Mouse (Mus musculus): Measurements from ENCODE around the gene Lrrc4. TPM values are rescaled to one million over a fixed set of nuclear protein-coding genes. Genes with fewer than 3 reads are reported as not detected.
A peak's percentile ranks its signal among the peaks of the same experiment; 100 is the strongest.

Lrrc4 gene
- polyA plus RNA-seq, 1 experiment from 2014 or later: 0.44 TPM

- peaks cover 12% of the 10 kb centered on the region for H3K4me1 ChIP-seq
- peak overlapping the region; percentile 100 for H3K4me2 ChIP-seq
- peak overlapping the region; percentile 54 for H3K9ac ChIP-seq
- no peak overlapping the region for H3K27ac ChIP-seq
- H3K27me3 ChIP-seq: peaks cover 25% of the 10 kb centered on the region
- no peaks in the 10 kb centered on the region for H3K36me3 ChIP-seq
- under 1% methylated on average over 40 of the region's 43 CpGs for WGBS
- ATAC-seq (ENCODE audit: borderline replicate concordance, extremely low read depth, low FRiP score, low TSS enrichment): peak; percentile 68
- no peaks in the 10 kb centered on the region for H3K9me3 ChIP-seq
- peak overlapping the region; percentile 58 for H3K4me3 ChIP-seq
Measured at GRCm38 (mm10) chr6:28833380-28833822, 1.9 kb upstream of the Lrrc4 start.

- no peaks in the 10 kb centered on the region for H3K36me3 ChIP-seq
- H3K4me2 ChIP-seq: peak overlapping the region; percentile 100
- H3K27me3 ChIP-seq: peaks cover 25% of the 10 kb centered on the region
- peaks cover 12% of the 10 kb centered on the region for H3K4me1 ChIP-seq
- H3K9ac ChIP-seq: peak overlapping the region; percentile 54
- peak overlapping the region; percentile 58 for H3K4me3 ChIP-seq
- H3K9me3 ChIP-seq: no peaks in the 10 kb centered on the region
- peak; percentile 67 for ATAC-seq (ENCODE audit: borderline replicate concordance, extremely low read depth, low FRiP score, low TSS enrichment)
- no peak overlapping the region for H3K27ac ChIP-seq
- WGBS: under 1% methylated on average over 45 of the region's 58 CpGs
Measured at GRCm38 (mm10) chr6:28832751-28833291, 1.3 kb upstream of the Lrrc4 start.

- peaks cover 25% of the 10 kb centered on the region for H3K27me3 ChIP-seq
- peak overlapping the region; percentile 58 for H3K4me3 ChIP-seq
- peaks cover 19% of the 10 kb centered on the region for H3K4me1 ChIP-seq
- peak; percentile 49; the same call in 1 of the 2 replicates for ATAC-seq (ENCODE audit: borderline replicate concordance, extremely low read depth, low FRiP score, low TSS enrichment)
- H3K4me2 ChIP-seq: peak overlapping the region; percentile 100
- no peak overlapping the region for H3K27ac ChIP-seq
- no peaks in the 10 kb centered on the region for H3K9me3 ChIP-seq
- H3K9ac ChIP-seq: peak overlapping the region; percentile 54
- H3K36me3 ChIP-seq: no peaks in the 10 kb centered on the region
- WGBS: 1% methylated on average over 78 of the region's 82 CpGs
Measured at GRCm38 (mm10) chr6:28831854-28832750, 555 bp upstream of the Lrrc4 start.

- H3K4me3 ChIP-seq: no peak overlapping the region
- no peak for ATAC-seq (ENCODE audit: borderline replicate concordance, extremely low read depth, low FRiP score, low TSS enrichment)
- H3K4me1 ChIP-seq: peaks cover 25% of the 10 kb centered on the region
- H3K9ac ChIP-seq: no peak overlapping the region
- H3K27ac ChIP-seq: no peak overlapping the region
- 89% methylated on average over 12 of the region's 12 CpGs for WGBS
- peaks cover 25% of the 10 kb centered on the region for H3K27me3 ChIP-seq
- no peak overlapping the region for H3K4me2 ChIP-seq
- no peaks in the 10 kb centered on the region for H3K9me3 ChIP-seq
- H3K36me3 ChIP-seq: no peaks in the 10 kb centered on the region
Measured at GRCm38 (mm10) chr6:28830306-28830705, 1.2 kb downstream of the Lrrc4 start.

GRCm38 (mm10) chr6:28828593-28828992 is 3.0 kb downstream of the Lrrc4 start:
- Histone ChIP-seq H3K27me3 (peaks cover 25% of the 10 kb centered on the region), H3K4me3 (no peak overlapping the region), H3K27ac (no peak overlapping the region), H3K4me1 (peaks cover 25% of the 10 kb centered on the region), H3K36me3 (no peaks in the 10 kb centered on the region), H3K4me2 (no peak overlapping the region), H3K9me3 (no peaks in the 10 kb centered on the region), H3K9ac (no peak overlapping the region)
- WGBS: 55% methylated on average over 6 of the region's 6 CpGs
- no peak for ATAC-seq (ENCODE audit: borderline replicate concordance, extremely low read depth, low FRiP score, low TSS enrichment)

- 40% methylated on average over 3 of the region's 3 CpGs for WGBS
- H3K4me1 ChIP-seq: peaks cover 21% of the 10 kb centered on the region
- no peaks in the 10 kb centered on the region for H3K9me3 ChIP-seq
- H3K27ac ChIP-seq: peak overlapping the region; percentile 33; the same call in 1 of the 2 replicates
- no peaks in the 10 kb centered on the region for H3K36me3 ChIP-seq
- no peak overlapping the region for H3K9ac ChIP-seq
- peaks cover 22% of the 10 kb centered on the region for H3K27me3 ChIP-seq
- no peak overlapping the region for H3K4me3 ChIP-seq
- ATAC-seq (ENCODE audit: borderline replicate concordance, extremely low read depth, low FRiP score, low TSS enrichment): peak; percentile 50; the same call in 1 of the 2 replicates
- H3K4me2 ChIP-seq: no peak overlapping the region
Measured at GRCm38 (mm10) chr6:28827565-28827964, 4.0 kb downstream of the Lrrc4 start.

GRCm38 (mm10) chr6:28826689-28827389 is 4.7 kb downstream of the Lrrc4 start:
- WGBS: 52% methylated on average over 9 of the region's 9 CpGs
- H3K4me3 ChIP-seq: no peak overlapping the region
- H3K27me3 ChIP-seq: peaks cover 17% of the 10 kb centered on the region
- H3K4me2 ChIP-seq: no peak overlapping the region
- no peak overlapping the region for H3K9ac ChIP-seq
- H3K36me3 ChIP-seq: no peaks in the 10 kb centered on the region
- no peaks in the 10 kb centered on the region for H3K9me3 ChIP-seq
- H3K4me1 ChIP-seq: peaks cover 18% of the 10 kb centered on the region
- ATAC-seq (ENCODE audit: borderline replicate concordance, extremely low read depth, low FRiP score, low TSS enrichment): peak; percentile 62
- peak overlapping the region; percentile 33; the same call in 1 of the 2 replicates for H3K27ac ChIP-seq

GRCm38 (mm10) chr6:28825894-28826293 is 5.7 kb downstream of the Lrrc4 start:
- Histone ChIP-seq H3K9me3 (no peaks in the 10 kb centered on the region), H3K4me2 (no peak overlapping the region), H3K4me1 (peaks cover 13% of the 10 kb centered on the region), H3K4me3 (no peak overlapping the region), H3K27me3 (peaks cover 7% of the 10 kb centered on the region), H3K36me3 (no peaks in the 10 kb centered on the region), H3K27ac (no peak overlapping the region), H3K9ac (no peak overlapping the region)
- ATAC-seq (ENCODE audit: borderline replicate concordance, extremely low read depth, low FRiP score, low TSS enrichment): no peak
- WGBS: 75% methylated on average over 3 of the region's 3 CpGs

- H3K9me3 ChIP-seq: no peaks in the 10 kb centered on the region
- ATAC-seq (ENCODE audit: borderline replicate concordance, extremely low read depth, low FRiP score, low TSS enrichment): no peak
- no peak overlapping the region for H3K27ac ChIP-seq
- no peak overlapping the region for H3K4me3 ChIP-seq
- H3K4me1 ChIP-seq: peaks cover 19% of the 10 kb centered on the region
- H3K4me2 ChIP-seq: no peak overlapping the region
- H3K9ac ChIP-seq: no peak overlapping the region
- H3K27me3 ChIP-seq: no peaks in the 10 kb centered on the region
- 85% methylated on average over 5 of the region's 5 CpGs for WGBS
- H3K36me3 ChIP-seq: no peaks in the 10 kb centered on the region
Measured at GRCm38 (mm10) chr6:28823802-28824201, 7.7 kb downstream of the Lrrc4 start.

- H3K9me3 ChIP-seq: no peaks in the 10 kb centered on the region
- peaks cover 19% of the 10 kb centered on the region for H3K4me1 ChIP-seq
- H3K27ac ChIP-seq: no peak overlapping the region
- H3K27me3 ChIP-seq: no peaks in the 10 kb centered on the region
- no peak overlapping the region for H3K4me3 ChIP-seq
- H3K9ac ChIP-seq: no peak overlapping the region
- H3K4me2 ChIP-seq: no peak overlapping the region
- no peaks in the 10 kb centered on the region for H3K36me3 ChIP-seq
- WGBS: 75% methylated on average over 3 of the region's 3 CpGs
- ATAC-seq (ENCODE audit: borderline replicate concordance, extremely low read depth, low FRiP score, low TSS enrichment): no peak
Measured at GRCm38 (mm10) chr6:28823375-28823774, 8.2 kb downstream of the Lrrc4 start.

- H3K4me1 ChIP-seq: peaks cover 13% of the 10 kb centered on the region
- no peak overlapping the region for H3K27ac ChIP-seq
- ATAC-seq (ENCODE audit: borderline replicate concordance, extremely low read depth, low FRiP score, low TSS enrichment): no peak
- WGBS: 60% methylated on average over 3 of the region's 3 CpGs
- H3K4me2 ChIP-seq: no peak overlapping the region
- H3K9ac ChIP-seq: no peak overlapping the region
- no peaks in the 10 kb centered on the region for H3K27me3 ChIP-seq
- no peak overlapping the region for H3K4me3 ChIP-seq
- no peaks in the 10 kb centered on the region for H3K36me3 ChIP-seq
- H3K9me3 ChIP-seq: no peaks in the 10 kb centered on the region
Measured at GRCm38 (mm10) chr6:28822296-28822695, 9.3 kb downstream of the Lrrc4 start.

All from lung, embryonic 15.5 days (tissue).